Mouse (Mus musculus): ENCODE data around the gene Pla2g16. TPM values are rescaled to one million over a fixed set of nuclear protein-coding genes. Genes with fewer than 3 reads are reported as not detected.

Gene Pla2g16
- polyA plus RNA-seq, 1 experiment from 2014 or later: 15.9 TPM

GRCm38 (mm10) chr19:7552301-7552673 is 5.0 kb upstream of the Pla2g16 start:
- Histone ChIP-seq H3K27ac (peak overlapping the region; percentile 33), H3K4me1 (peaks cover 23% of the 10 kb centered on the region)
- WGBS: 30% methylated on average over 2 of the region's 2 CpGs

GRCm38 (mm10) chr19:7553441-7553840 is 3.8 kb upstream of the Pla2g16 start:
- Histone ChIP-seq H3K4me1 (peaks cover 32% of the 10 kb centered on the region), H3K27me3 (ENCODE audit: insufficient read depth, poor library complexity, severe bottlenecking) (no peaks in the 10 kb centered on the region), H3K9me3 (no peaks in the 10 kb centered on the region), H3K27ac (no peak overlapping the region), H3K4me3 (no peak overlapping the region), H3K36me3 (no peaks in the 10 kb centered on the region)
- DNase-seq (ENCODE audit: low spot score): no peak

More at GRCm38 (mm10) chr19:7552301-7552673, 5.0 kb upstream of the Pla2g16 start:
- H3K4me3 ChIP-seq: no peak overlapping the region
- DNase-seq (ENCODE audit: low spot score): no peak
- H3K27me3 ChIP-seq (ENCODE audit: insufficient read depth, poor library complexity, severe bottlenecking): no peaks in the 10 kb centered on the region
- H3K9me3 ChIP-seq: no peaks in the 10 kb centered on the region
- no peaks in the 10 kb centered on the region for H3K36me3 ChIP-seq

GRCm38 (mm10) chr19:7554881-7555280 is 2.4 kb upstream of the Pla2g16 start:
- H3K9me3 ChIP-seq: no peaks in the 10 kb centered on the region
- no peaks in the 10 kb centered on the region for H3K27me3 ChIP-seq (ENCODE audit: insufficient read depth, poor library complexity, severe bottlenecking)
- no peak for DNase-seq (ENCODE audit: low spot score)
- H3K4me1 ChIP-seq: peaks cover 34% of the 10 kb centered on the region
- H3K36me3 ChIP-seq: peaks cover 4% of the 10 kb centered on the region; the same call in 1 of the 2 replicates
- 63% methylated on average over 4 of the region's 4 CpGs for WGBS
- no peak overlapping the region for H3K4me3 ChIP-seq
- no peak overlapping the region for H3K27ac ChIP-seq

- no peaks in the 10 kb centered on the region for H3K9me3 ChIP-seq
- DNase-seq (ENCODE audit: low spot score): no peak
- 87% methylated on average over 1 of the region's 1 CpGs for WGBS
- peaks cover 32% of the 10 kb centered on the region for H3K4me1 ChIP-seq
- H3K36me3 ChIP-seq: peaks cover 4% of the 10 kb centered on the region; the same call in 1 of the 2 replicates
- no peak overlapping the region for H3K27ac ChIP-seq
- H3K4me3 ChIP-seq: no peak overlapping the region
- no peaks in the 10 kb centered on the region for H3K27me3 ChIP-seq (ENCODE audit: insufficient read depth, poor library complexity, severe bottlenecking)
Measured at GRCm38 (mm10) chr19:7556641-7557040, 618 bp upstream of the Pla2g16 start.

- Histone ChIP-seq H3K36me3 (peaks cover 4% of the 10 kb centered on the region; the same call in 1 of the 2 replicates), H3K4me3 (peak overlapping the region; percentile 76), H3K4me1 (peaks cover 20% of the 10 kb centered on the region), H3K9me3 (no peaks in the 10 kb centered on the region), H3K27me3 (ENCODE audit: insufficient read depth, poor library complexity, severe bottlenecking) (no peaks in the 10 kb centered on the region), H3K27ac (peak overlapping the region; percentile 89)
- 5% methylated on average over 4 of the region's 4 CpGs for WGBS
- DNase-seq (ENCODE audit: low spot score): no peak
Measured at GRCm38 (mm10) chr19:7557844-7558243, 585 bp downstream of the Pla2g16 start.

GRCm38 (mm10) chr19:7558675-7559074 is 1.4 kb downstream of the Pla2g16 start:
- peaks cover 4% of the 10 kb centered on the region; the same call in 1 of the 2 replicates for H3K36me3 ChIP-seq
- H3K4me3 ChIP-seq: peak overlapping the region; percentile 76
- WGBS: 77% methylated on average over 4 of the region's 4 CpGs
- H3K27ac ChIP-seq: no peak overlapping the region
- H3K4me1 ChIP-seq: peaks cover 16% of the 10 kb centered on the region
- no peaks in the 10 kb centered on the region for H3K9me3 ChIP-seq
- DNase-seq (ENCODE audit: low spot score): no peak
- H3K27me3 ChIP-seq (ENCODE audit: insufficient read depth, poor library complexity, severe bottlenecking): no peaks in the 10 kb centered on the region

- Histone ChIP-seq H3K36me3 (peaks cover 4% of the 10 kb centered on the region; the same call in 1 of the 2 replicates), H3K27me3 (ENCODE audit: insufficient read depth, poor library complexity, severe bottlenecking) (no peaks in the 10 kb centered on the region), H3K4me1 (peaks cover 16% of the 10 kb centered on the region), H3K27ac (no peak overlapping the region), H3K9me3 (no peaks in the 10 kb centered on the region), H3K4me3 (no peak overlapping the region)
- no peak for DNase-seq (ENCODE audit: low spot score)
- WGBS: 36% methylated on average over 4 of the region's 4 CpGs
Measured at GRCm38 (mm10) chr19:7559986-7560385, 2.7 kb downstream of the Pla2g16 start.

- Histone ChIP-seq H3K4me1 (peaks cover 16% of the 10 kb centered on the region), H3K36me3 (peaks cover 4% of the 10 kb centered on the region; the same call in 1 of the 2 replicates), H3K27me3 (ENCODE audit: insufficient read depth, poor library complexity, severe bottlenecking) (no peaks in the 10 kb centered on the region), H3K27ac (no peak overlapping the region), H3K4me3 (no peak overlapping the region), H3K9me3 (no peaks in the 10 kb centered on the region)
- peak; percentile 47 for DNase-seq (ENCODE audit: low spot score)
- 60% methylated on average over 3 of the region's 3 CpGs for WGBS
Measured at GRCm38 (mm10) chr19:7561456-7561855, 4.2 kb downstream of the Pla2g16 start.

GRCm38 (mm10) chr19:7562601-7563129 is 5.4 kb downstream of the Pla2g16 start:
- no peaks in the 10 kb centered on the region for H3K27me3 ChIP-seq (ENCODE audit: insufficient read depth, poor library complexity, severe bottlenecking)
- H3K4me3 ChIP-seq: no peak overlapping the region
- peaks cover 4% of the 10 kb centered on the region; the same call in 1 of the 2 replicates for H3K36me3 ChIP-seq
- WGBS: 78% methylated on average over 10 of the region's 10 CpGs
- H3K9me3 ChIP-seq: no peaks in the 10 kb centered on the region
- no peak overlapping the region for H3K27ac ChIP-seq
- H3K4me1 ChIP-seq: peaks cover 11% of the 10 kb centered on the region
- peak; percentile 56 for DNase-seq (ENCODE audit: low spot score)

GRCm38 (mm10) chr19:7563676-7564075 is 6.4 kb downstream of the Pla2g16 start:
- no peak overlapping the region for H3K4me3 ChIP-seq
- H3K9me3 ChIP-seq: no peaks in the 10 kb centered on the region
- peaks cover 4% of the 10 kb centered on the region; the same call in 1 of the 2 replicates for H3K36me3 ChIP-seq
- WGBS: 76% methylated on average over 2 of the region's 2 CpGs
- DNase-seq (ENCODE audit: low spot score): peak; percentile 52
- H3K27ac ChIP-seq: no peak overlapping the region
- H3K4me1 ChIP-seq: peaks cover 2% of the 10 kb centered on the region; the same call in 1 of the 2 replicates
- H3K27me3 ChIP-seq (ENCODE audit: insufficient read depth, poor library complexity, severe bottlenecking): no peaks in the 10 kb centered on the region

- 71% methylated on average over 1 of the region's 1 CpGs for WGBS
- Histone ChIP-seq H3K4me3 (no peak overlapping the region), H3K27me3 (ENCODE audit: insufficient read depth, poor library complexity, severe bottlenecking) (no peaks in the 10 kb centered on the region), H3K27ac (no peak overlapping the region), H3K9me3 (no peaks in the 10 kb centered on the region), H3K36me3 (peaks cover 2% of the 10 kb centered on the region; the same call in 1 of the 2 replicates), H3K4me1 (peaks cover 2% of the 10 kb centered on the region; the same call in 1 of the 2 replicates)
- peak; percentile 57 for DNase-seq (ENCODE audit: low spot score)
Measured at GRCm38 (mm10) chr19:7564457-7564856, 7.2 kb downstream of the Pla2g16 start.

- no peak overlapping the region for H3K27ac ChIP-seq
- 73% methylated on average over 3 of the region's 3 CpGs for WGBS
- H3K27me3 ChIP-seq (ENCODE audit: insufficient read depth, poor library complexity, severe bottlenecking): no peaks in the 10 kb centered on the region
- no peak overlapping the region for H3K4me3 ChIP-seq
- H3K36me3 ChIP-seq: no peaks in the 10 kb centered on the region
- no peaks in the 10 kb centered on the region; the same call in 1 of the 2 replicates for H3K4me1 ChIP-seq
- H3K9me3 ChIP-seq: no peaks in the 10 kb centered on the region
- DNase-seq (ENCODE audit: low spot score): peak; percentile 60
Measured at GRCm38 (mm10) chr19:7566826-7567225, 9.6 kb downstream of the Pla2g16 start.

- Histone ChIP-seq H3K4me3 (no peak overlapping the region), H3K27me3 (ENCODE audit: insufficient read depth, poor library complexity, severe bottlenecking) (no peaks in the 10 kb centered on the region), H3K36me3 (no peaks in the 10 kb centered on the region), H3K9me3 (no peaks in the 10 kb centered on the region), H3K27ac (no peak overlapping the region), H3K4me1 (no peaks in the 10 kb centered on the region; the same call in 1 of the 2 replicates)
- 42% methylated on average over 3 of the region's 3 CpGs for WGBS
- peak; percentile 59 for DNase-seq (ENCODE audit: low spot score)
Measured at GRCm38 (mm10) chr19:7568364-7568763, 11.1 kb downstream of the Pla2g16 start.
